Mouse (Mus musculus): Measurements from ENCODE around the gene Map4k1. TPM values are rescaled to one million over a fixed set of nuclear protein-coding genes. Genes with fewer than 3 reads are reported as not detected.
"Not testable (repeated sequence)": the region's sequence is repeated elsewhere in the genome, so short reads cannot be mapped to it uniquely, and the experiment has no call there.

Map4k1 gene
- total RNA-seq, 2 experiments from 2014 or later = 0.96 to 2.4 TPM

DNA sequence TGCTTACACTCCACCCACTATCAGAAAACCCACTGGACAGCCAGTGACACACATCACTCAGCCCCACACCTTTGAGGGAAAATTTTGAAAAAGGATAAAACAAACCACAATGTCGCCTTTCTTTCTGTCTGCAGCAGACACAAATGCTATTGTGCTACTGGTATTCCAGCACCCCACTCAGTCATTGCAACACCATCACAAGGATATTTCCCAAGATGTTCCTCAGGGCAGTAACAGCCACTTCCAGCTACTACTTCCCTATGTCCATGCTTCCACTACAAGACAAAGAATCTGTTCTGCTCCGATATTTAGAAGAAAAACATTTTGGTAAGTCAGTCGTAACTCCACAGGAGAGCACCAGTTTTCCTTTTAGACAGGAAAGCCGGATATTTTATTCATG, 27.1 kb upstream of the Map4k1 start:
- DNase-seq (ENCODE audit: low spot score in 2 of 2) = no peak

- no peak for DNase-seq (ENCODE audit: low spot score in 2 of 2)
Observed at GRCm38 (mm10) chr7:28955295-28955897, 26.5 kb upstream of the Map4k1 start.

GRCm38 (mm10) chr7:28956270-28956669, 25.6 kb upstream of the Map4k1 start:
- DNase-seq (ENCODE audit: low spot score in 2 of 2) = no peak

- no peak for DNase-seq (ENCODE audit: low spot score in 2 of 2)
Observed at GRCm38 (mm10) chr7:28957286-28957685, 24.6 kb upstream of the Map4k1 start.

- no peak for DNase-seq (ENCODE audit: low spot score in 2 of 2)
Observed at GRCm38 (mm10) chr7:28957997-28958725, 23.7 kb upstream of the Map4k1 start.

DNA sequence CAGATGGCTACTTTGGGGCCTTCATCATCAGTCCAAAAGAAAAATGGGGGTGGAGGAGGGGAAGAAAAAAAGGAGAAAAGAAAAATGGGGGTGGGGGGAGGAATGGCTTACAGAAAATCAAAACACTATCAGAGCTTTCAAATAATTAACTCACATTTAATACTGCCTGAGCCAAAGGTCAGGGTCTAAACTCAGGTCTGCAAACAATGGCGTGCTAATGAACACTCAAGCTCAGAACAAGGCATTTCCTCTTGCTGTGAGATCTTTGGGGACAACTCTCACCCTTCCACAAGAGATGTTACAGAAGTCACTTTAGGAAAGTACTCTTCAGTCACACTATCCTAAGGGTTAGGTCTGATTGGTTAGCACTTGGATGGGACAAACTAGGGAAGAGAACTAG, 23.1 kb upstream of the Map4k1 start:
- DNase-seq (ENCODE audit: low spot score in 2 of 2) = no peak

- DNase-seq (ENCODE audit: low spot score in 2 of 2) = no peak
Observed at GRCm38 (mm10) chr7:28959505-28960045, 22.3 kb upstream of the Map4k1 start.

GRCm38 (mm10) chr7:28960354-28961046, 21.4 kb upstream of the Map4k1 start:
- no peak for DNase-seq (ENCODE audit: low spot score in 2 of 2)

DNA sequence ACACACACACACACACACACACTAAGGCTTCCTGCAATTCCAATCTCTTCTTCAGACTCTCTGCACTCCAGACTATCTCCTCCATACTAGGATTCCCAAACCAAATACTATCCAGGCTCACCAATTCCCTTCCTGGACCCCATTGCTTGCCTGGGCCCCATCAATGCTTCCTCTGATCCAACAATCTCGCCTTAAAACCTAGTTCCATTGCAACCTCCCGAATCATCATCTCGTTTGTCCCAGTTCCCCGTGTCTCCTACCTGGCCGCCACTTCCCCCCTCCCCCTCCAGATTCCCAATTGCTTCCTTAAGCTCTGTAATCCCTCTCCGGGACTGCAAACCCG, 20.3 kb upstream of the Map4k1 start:
- DNase-seq (ENCODE audit: low spot score in 2 of 2) = no peak

GRCm38 (mm10) chr7:28961927-28962670, 19.8 kb upstream of the Map4k1 start, which contains the start of gene Actn4:
Gene Actn4 (minus strand): TSS chr7:28962340.
- peak; percentile 99 for DNase-seq (ENCODE audit: low spot score in 2 of 2)

GRCm38 (mm10) chr7:28963399-28963923, 18.4 kb upstream of the Map4k1 start:
- no peak for DNase-seq (ENCODE audit: low spot score in 2 of 2)

DNA sequence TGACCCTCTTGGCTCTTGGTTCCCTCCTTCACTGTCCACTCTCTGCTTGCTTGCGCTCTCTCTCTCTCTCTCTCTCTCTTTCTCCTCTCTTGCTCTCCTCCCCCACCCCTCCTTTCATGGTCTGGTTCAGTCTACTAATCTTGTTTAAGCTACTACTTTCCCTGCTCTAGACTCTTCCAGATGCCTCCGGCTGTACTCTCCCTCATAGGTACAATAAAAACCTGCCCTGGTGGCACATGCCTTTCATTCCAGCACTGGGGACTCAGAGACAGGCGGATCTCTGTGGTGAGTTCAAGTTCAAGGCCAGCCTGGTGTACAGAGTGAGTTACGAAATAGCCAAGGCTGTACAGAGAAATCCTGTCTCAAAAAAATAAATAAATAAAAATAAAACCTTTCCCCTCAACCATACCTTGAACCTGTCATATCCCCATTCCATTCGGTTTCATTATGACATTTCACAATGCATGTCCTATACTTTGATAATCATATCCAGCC, 16.5 kb upstream of the Map4k1 start:
- no peak for DNase-seq (ENCODE audit: low spot score in 2 of 2)

GRCm38 (mm10) chr7:28966181-28966580, 15.7 kb upstream of the Map4k1 start:
- DNase-seq (ENCODE audit: low spot score in 2 of 2) = no peak

DNA sequence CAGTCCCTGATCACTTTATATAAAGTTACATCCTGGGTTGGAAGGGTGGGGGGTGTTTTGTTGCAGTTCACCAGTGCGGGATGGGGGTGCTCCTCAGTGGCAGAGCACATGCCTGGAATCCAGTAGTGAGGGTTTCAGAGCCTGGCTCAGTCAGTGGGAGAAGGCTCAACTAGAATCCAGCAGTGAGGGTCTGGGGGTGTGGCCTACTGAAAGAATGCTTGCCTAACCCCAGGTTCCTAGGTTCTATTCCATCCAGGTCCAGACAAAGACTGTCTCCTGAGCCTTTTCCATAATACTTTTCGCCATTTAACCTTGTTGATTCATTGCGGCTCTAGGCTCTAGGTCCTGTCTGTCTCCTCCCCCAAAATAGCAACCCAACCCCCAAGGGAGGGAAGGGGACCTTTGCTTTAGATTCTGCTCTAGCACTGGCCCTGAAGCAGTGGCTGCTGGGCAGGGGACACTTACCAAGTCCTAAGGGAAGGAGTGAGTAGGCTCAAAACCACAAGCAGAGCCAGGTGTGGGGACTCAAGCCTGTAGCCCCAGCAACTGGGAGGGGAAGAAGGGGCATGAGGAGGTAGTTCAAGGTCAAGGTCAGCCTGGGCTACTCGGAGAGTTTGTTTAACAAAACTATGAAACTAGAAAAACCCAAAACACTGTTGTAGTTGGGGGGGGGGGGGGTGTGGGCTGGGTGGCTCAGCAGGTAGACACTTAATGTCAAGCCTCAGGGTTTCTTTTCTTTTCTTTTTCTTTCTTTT, 14.9 kb upstream of the Map4k1 start:
- no peak for DNase-seq (ENCODE audit: low spot score in 2 of 2)

DNA sequence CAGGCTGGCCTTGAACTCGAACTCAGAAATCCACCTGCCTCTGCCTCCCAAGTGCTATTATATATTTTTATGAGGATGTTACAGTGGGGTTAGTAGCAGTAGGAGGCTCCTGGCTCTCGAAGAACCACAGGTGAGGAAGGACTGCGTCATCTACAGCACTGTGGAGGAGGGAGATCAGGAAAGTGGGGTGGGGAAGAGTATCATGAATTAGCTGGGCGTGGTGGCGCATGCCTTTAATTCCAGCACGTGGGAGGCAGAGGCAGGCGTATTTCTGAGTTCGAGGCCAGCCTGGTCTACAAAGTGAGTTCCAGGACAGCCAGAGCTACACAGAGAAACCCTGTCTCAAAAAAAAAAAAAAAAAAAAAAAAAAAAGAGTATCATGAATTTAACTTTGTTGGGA, 13.7 kb upstream of the Map4k1 start:
- not testable (repeated sequence) for DNase-seq (ENCODE audit: low spot score in 2 of 2)

- no peak for DNase-seq (ENCODE audit: low spot score in 2 of 2)
Observed at GRCm38 (mm10) chr7:28969271-28969670, 12.6 kb upstream of the Map4k1 start.

DNA sequence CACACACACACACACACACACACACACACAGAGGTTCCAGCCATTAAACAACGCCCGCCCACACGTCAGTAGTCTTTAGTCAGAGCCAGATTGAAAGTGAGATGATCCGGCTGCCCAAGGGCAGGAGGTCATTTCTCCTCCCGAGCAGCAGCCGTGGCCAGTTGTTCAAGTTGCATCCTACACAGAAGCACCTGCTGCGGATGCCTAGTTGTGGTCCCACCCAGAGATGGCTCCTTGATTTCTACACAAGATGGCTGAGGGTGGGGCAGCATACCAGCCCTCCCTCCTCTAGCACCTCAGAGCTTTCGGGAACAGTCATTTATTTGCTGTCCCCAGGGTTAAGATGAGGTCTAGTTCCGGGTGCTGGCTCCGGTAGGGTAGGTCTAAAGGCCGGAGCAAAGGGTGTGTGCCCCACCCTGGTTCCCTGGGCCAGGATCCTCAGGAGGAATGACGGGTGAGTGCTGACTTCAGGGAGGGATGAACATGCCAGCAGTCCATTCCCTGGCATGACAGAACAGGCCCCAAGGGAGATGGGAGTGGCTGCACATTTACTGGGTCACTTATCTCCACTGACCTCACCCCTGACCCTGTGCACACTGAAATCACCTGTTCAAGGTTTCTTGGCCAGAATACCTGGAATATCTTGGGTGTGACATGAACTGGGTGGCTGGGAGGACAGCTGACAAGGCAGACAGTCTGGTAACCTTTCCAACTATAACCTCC, 12.0 kb upstream of the Map4k1 start:
- no peak for DNase-seq (ENCODE audit: low spot score in 2 of 2)

DNA sequence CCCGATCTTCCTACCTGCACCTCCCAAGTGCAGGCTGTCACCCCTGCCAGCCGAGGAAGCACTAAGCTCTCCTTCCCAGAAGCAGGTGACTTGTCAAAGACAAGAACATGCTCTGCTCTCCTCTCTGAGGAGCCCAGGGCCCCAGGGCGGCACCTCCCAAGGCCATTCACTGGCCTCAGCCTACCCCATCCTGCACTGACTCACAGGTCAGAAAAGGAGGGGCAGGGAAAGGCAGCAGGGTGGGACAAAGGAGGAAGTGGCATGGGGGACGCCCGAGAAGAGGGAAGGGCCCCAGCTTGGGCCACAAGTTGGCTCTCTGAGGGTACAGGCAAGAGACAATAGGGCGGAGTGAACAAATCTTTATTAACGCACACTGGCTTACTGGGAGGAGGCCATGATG, 10.8 kb upstream of the Map4k1 start:
- no peak for DNase-seq (ENCODE audit: low spot score in 2 of 2)

GRCm38 (mm10) chr7:28971770-28972269, 10.0 kb upstream of the Map4k1 start:
- DNase-seq (ENCODE audit: low spot score in 2 of 2) = no peak

Measured in adrenal gland, adult 18-20 months (tissue).